Mouse (Mus musculus) urinary bladder, postnatal 4 days (tissue): ENCODE results near the gene Tmem184b.

Experiments used
- DNase-seq, 2 experiments: peaks; one replicate each; pipeline ENCODE4 v3.0.0; 2021 to 2022; ENCODE audit warnings: low spot score in 2 of 2

The Tmem184b gene

GRCm38 (mm10) chr15:79402836-79403762, at the start of gene Tmem184b:
Gene Tmem184b, minus strand, starts transcription at chr15:79403569.
- peak; percentile 82 to 83 for DNase-seq

GRCm38 (mm10) chr15:79448041-79448440, 44.7 kb upstream of the Tmem184b start:
- no peak for DNase-seq

- no peak for DNase-seq
Measured at GRCm38 (mm10) chr15:79445786-79446654, 42.7 kb upstream of the Tmem184b start.

- DNase-seq = no peak
Measured at GRCm38 (mm10) chr15:79443856-79444410, 40.6 kb upstream of the Tmem184b start.

GRCm38 (mm10) chr15:79442961-79443518, 39.7 kb upstream of the Tmem184b start:
- no peak for DNase-seq

- DNase-seq = no peak
Measured at GRCm38 (mm10) chr15:79442257-79442611, 38.9 kb upstream of the Tmem184b start.

- peak; percentile 68 to 81 for DNase-seq
Measured at GRCm38 (mm10) chr15:79441331-79442256, 38.2 kb upstream of the Tmem184b start.

- no peak for DNase-seq
Measured at GRCm38 (mm10) chr15:79440651-79441330, 37.4 kb upstream of the Tmem184b start.

- DNase-seq = no peak
Measured at GRCm38 (mm10) chr15:79440223-79440622, 36.9 kb upstream of the Tmem184b start.

- DNase-seq = no peak
Measured at GRCm38 (mm10) chr15:79439386-79439785, 36.0 kb upstream of the Tmem184b start.

GRCm38 (mm10) chr15:79438816-79439215, 35.4 kb upstream of the Tmem184b start:
- no peak for DNase-seq

- DNase-seq = no peak
Measured at GRCm38 (mm10) chr15:79438209-79438810, 34.9 kb upstream of the Tmem184b start.

- no peak for DNase-seq
Measured at GRCm38 (mm10) chr15:79437541-79438208, 34.3 kb upstream of the Tmem184b start.

GRCm38 (mm10) chr15:79436481-79436921, 33.1 kb upstream of the Tmem184b start:
- DNase-seq = no peak

- no peak for DNase-seq
Measured at GRCm38 (mm10) chr15:79435191-79435671, 31.9 kb upstream of the Tmem184b start.

- DNase-seq = no peak
Measured at GRCm38 (mm10) chr15:79432892-79433291, 29.5 kb upstream of the Tmem184b start.

GRCm38 (mm10) chr15:79432328-79432727, 29.0 kb upstream of the Tmem184b start:
- no peak for DNase-seq

GRCm38 (mm10) chr15:79431925-79432324, 28.6 kb upstream of the Tmem184b start:
- DNase-seq = no peak

GRCm38 (mm10) chr15:79430461-79431000, 27.2 kb upstream of the Tmem184b start:
- no peak for DNase-seq
